Mouse (Mus musculus): ENCODE measurements at regions not wholly inside any gene's neighbourhood (a gene's known extent, or its start where the extent isn't known, plus 50 kb on each side); places are given as distances from the start of the nearest gene placed in this dataset.

DNA sequence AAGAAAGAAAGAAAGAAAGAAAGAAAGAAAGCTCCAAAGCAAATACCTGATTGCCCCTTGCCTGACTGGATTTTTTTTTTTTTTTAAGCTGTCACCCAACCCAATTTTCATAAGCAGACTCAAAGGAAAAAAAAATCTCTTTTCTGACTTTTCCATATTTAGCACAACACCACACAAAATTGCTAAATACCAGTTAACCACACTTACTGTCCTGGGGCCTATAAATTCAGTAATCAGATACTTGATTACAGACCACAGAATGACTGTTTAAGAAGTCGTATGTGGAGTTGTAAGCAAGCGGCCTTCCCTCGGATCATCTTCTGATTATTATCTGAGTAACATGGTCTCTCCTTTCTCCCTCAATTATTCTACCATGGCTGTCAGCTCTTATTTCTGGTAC lies 263.3 kb upstream of the Gm15217 start:
- DNase-seq: no peak

- no peak for DNase-seq
Observed at GRCm38 (mm10) chr14:46126541-46126940, 252.7 kb upstream of the Gm15217 start.

DNA sequence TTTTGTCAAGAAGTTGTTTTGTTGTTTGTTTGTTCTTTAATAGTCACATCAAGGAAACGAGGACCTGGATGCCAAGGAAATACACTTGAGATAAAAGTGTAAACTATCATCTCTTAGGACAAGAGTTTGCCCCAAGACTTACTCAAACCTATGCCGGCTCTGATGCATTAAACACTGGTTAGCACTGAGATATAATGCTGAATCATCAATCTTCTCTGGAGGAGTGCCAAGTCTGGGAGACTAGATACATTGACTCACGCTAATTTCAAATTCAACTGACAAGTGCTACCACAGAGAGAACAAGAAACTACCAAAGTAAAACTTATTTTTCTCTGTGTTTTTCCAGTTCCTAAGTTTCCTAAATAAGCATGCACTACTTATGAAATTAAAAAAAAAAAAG lies 249.5 kb upstream of the Gm15217 start:
- no peak for DNase-seq

GRCm38 (mm10) chr14:46144175-46144574 lies 235.0 kb upstream of the Gm15217 start:
- DNase-seq: no peak

GRCm38 (mm10) chr14:46144707-46145106 lies 234.5 kb upstream of the Gm15217 start:
- DNase-seq: no peak

DNA sequence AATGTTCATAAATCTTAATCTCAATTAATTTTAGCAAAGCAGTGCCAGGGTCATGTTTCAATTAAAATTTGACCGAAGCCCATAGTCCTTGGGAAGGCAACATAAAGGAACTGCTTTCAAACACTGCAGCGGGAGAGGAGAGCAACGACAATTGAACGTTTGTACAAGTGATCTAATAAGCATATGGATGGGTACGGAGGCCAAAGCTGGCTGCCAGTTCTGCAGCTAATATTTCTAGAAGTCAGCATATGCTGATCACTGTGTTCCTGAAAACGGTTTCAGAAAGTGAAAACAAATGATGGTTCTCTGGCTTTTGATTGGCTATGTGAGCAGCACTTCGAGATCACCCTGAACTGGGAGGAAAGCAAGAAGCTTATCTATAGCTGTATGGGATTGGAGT lies 233.6 kb upstream of the Gm15217 start:
- DNase-seq: no peak

DNA sequence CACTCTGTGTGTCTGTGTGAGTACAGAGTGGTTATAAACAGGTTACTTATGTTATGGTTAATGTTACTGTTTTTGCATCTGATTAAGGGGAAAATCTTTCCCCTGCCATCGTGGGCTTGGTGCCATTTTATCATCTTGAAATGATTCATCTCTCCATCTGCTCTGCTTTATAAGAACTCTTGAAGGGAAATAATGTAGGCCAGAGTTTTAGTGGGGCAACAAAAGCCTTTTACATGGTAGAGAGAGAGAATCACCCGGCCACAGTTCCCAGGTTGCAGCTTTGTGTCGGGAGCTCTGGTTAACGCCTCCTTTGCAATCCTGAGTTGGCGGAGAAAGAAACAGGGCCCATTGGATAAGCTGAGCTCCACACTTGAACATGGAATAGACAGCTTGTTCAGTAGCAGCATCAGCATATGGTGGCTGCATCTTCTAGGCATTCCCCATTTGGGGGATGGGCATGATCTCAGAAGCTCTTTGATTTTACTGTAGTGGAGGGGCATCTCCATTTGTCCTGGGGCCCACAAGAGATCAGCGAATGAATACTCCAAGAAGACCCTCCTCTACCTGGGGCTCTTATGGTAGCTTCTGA lies 230.0 kb upstream of the Gm15217 start:
- no peak for DNase-seq

DNA sequence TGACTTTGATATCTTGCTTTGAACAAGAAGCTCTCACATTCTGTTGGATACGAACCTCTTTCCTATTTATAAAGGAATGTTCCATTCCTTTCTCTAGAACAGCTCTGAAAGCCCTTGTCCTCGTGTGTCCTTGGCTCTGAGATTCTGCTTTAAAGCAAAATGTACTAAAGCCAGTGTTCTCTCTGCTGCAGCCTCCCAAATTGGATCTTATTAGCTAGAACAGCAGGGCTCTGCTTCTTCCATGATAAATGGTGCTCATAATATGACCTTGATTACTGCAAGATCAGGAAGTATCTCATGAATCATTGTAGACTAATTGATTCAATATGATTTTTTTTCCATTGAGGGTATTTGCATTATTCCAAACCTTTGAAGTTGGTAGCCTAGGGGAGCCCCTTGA lies 220.5 kb upstream of the Gm15217 start:
- DNase-seq: no peak

- DNase-seq: no peak
Observed at GRCm38 (mm10) chr14:46172181-46172874, 206.9 kb upstream of the Gm15217 start.

GRCm38 (mm10) chr14:46172875-46173324 lies 206.3 kb upstream of the Gm15217 start:
- no peak for DNase-seq

DNA sequence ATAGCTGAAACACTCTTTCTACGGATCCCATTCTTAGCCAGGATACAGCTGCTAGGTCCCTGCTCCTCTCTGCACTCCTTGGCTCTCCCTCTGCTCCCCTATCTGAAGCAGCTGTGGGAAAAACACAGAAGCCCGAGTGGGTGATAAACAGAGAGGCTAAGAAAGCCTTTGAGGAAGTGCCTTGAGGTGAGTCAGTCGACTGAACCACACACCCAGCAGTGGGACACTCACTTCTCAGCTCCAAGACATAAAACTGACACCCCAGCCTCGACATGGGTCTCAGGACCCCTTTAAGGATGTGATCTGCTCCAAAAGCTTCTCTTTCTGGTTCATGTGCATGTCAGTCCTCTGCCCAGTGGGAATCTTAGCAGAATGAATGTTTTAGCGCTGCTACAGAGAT lies 204.8 kb upstream of the Gm15217 start:
- DNase-seq: no peak

GRCm38 (mm10) chr14:46175291-46176216 lies 203.7 kb upstream of the Gm15217 start:
- no peak for DNase-seq

- no peak for DNase-seq
Observed at GRCm38 (mm10) chr14:46179024-46179423, 200.2 kb upstream of the Gm15217 start.

DNA sequence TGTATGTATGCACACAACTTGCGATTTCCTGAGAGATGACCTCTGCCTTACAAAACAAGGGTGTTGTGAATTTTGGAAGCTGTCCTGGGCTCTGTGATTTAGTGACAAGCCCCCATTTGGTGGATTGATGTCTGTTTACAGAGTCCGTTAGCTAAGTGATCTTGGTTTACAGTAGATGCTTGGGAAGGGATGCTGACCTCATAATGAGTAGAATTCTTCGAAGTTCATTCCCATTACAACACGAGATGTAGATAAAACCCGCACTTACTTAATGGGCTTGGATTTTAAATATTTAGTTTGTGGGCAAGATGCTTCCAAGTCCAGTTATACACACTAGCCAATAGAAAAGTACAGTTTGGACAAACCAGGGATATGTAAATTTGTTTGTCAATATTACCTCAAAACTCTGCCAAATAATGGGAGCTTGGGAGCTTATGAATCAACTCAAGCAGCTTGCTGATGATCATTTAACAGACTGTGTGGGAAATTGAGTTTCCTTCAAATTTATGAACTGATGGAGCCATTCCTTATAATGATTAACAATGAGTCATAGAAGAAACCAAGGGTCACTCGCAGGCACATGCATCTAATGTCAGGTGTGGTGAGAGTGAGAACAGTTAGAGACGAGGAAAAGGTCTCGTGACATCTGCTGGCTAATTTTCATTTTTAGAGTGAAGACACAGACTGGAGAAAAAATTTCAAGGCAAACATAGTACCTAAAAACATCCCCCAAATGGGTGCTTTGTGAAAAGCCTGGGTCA lies 187.4 kb upstream of the Gm15217 start:
- DNase-seq: no peak

GRCm38 (mm10) chr14:46193577-46193976 lies 185.6 kb upstream of the Gm15217 start:
- DNase-seq: no peak

GRCm38 (mm10) chr14:46195939-46196338 lies 183.3 kb upstream of the Gm15217 start:
- no peak for DNase-seq

GRCm38 (mm10) chr14:46202818-46203217 lies 176.4 kb upstream of the Gm15217 start:
- no peak for DNase-seq

DNA sequence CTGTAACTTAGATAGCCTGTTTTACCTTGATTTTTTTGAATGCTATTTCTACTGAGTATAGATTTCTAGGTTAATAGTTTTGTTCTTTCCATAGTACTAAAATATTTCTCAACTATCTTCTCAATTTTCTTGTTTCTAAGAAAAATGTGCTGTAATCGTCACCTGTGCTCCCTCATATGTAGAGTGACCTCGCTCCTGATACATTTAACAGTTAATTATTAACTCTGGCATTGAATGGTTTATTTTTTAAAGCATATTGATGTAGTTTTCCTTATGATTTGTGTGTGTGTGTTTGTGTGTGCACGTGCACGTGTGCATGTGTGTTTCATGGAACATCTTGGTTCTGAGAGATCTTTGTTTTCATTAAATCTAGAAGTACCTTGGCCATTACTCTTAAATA lies 158.7 kb upstream of the Gm15217 start:
- DNase-seq: no peak

DNA sequence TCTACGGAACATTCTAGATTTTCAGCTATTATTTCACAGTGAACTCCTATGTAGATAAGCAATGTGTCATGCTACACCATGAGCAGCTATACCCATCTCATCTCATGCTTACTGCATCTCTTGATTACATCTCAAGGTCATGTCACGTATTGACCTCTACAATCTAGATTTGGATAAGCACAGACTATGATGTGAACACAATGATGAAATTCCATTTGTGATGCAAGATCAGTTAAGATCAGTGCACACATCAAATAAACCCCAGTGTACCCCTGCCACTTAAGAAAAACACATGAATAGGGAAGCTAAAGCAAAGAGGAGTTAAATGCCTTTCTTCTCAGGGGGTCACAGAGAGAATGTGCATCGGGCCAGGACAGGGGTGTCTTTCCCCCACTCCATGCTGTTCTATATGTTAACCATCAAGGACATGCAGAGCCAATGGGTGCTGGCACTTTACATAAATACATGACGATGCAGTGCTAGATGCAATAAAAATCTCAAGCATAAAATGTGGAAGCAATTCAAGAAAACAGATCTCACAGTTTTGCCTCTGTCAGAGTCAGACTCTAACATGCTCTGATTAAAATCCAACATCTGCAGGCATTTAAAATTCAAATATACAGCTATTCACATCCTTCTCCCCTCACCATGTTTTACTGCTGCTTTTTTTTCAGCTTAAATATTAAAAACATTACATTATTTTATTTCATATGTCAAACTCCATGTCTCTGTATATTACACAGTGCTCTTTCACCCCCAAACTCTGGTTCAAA lies 157.1 kb upstream of the Gm15217 start:
- no peak for DNase-seq

DNA sequence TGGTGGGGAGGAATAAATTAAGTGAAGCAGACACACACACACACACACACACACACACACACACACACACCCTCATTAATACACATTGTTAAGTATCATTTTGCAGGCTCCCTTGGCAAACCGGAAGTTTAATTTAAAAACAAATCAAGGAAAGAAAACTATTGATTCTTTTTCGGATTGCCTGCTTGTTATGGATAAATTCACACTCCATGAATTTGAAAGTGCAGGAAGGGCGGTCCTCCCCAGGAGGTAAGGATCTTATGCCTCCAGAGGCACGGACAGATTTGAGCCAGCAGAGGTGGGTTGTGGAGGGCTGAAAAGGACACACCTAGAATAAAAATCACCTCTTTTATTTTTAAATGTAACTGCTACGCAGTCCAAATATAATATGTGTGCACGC lies 156.2 kb upstream of the Gm15217 start:
- DNase-seq: no peak

- DNase-seq: no peak
Observed at GRCm38 (mm10) chr14:46224421-46224950, 154.7 kb upstream of the Gm15217 start.
